Mouse (Mus musculus): Measurements from ENCODE around the gene Ust.

The Ust gene

DNA sequence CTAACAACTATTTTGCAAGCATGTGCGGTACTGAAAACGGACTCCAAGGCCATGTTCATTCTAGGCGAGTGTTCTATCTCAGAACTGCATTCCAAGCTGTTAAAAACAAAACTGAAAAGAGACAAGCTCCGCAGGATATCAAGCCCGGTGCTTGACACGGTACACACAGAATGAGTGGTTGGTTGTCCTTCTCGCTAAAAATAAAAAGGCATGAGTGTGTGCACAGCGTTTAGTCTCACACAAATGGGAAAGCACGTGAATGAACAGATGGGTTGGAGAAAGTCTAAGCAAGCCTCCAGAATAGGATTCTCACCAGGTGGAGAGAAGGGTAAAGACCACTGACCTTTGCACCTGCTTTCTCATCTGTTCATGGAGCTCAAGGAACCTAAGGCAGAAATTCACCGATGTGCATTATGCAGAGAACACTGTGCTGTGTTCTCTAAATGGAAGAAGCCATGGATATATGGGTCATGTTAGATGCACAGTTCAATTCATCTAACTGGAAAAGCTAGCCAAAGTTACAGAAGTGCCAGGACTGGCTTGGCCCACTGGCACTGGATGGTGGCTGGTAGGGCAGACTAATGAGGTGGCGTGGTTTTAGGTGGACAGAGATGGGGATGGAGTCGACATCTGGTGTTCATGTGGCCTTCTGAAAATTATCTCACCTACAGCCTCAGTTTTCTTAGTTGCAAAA, 90.8 kb downstream of the Ust start:
- no peak for DNase-seq

GRCm38 (mm10) chr10:8419496-8420009, 99.1 kb downstream of the Ust start:
- no peak for DNase-seq

DNA sequence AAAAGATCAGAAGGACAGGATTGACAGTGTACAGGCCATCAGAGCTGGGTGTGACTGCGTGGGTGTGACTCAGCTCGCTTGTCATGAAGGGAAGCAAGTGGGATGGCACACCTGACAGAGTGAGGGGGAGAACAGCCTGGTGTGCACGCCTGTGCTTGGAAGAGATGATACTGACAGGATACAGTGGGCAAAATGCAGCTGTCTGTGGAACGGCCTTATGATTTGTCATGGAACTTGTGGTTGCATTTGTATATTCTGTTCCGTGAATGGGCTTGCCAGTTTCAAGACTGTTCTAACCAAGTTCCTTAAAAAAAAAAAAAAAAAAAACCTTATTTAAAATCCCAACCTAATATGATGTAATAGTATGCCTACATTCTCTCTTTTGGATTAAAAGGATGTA, 103.2 kb downstream of the Ust start:
- DNase-seq: no peak

- DNase-seq: no peak
Measured at GRCm38 (mm10) chr10:8415036-8415435, 103.6 kb downstream of the Ust start.

- DNase-seq: no peak
Measured at GRCm38 (mm10) chr10:8405141-8405540, 113.5 kb downstream of the Ust start.

GRCm38 (mm10) chr10:8392226-8392625, 126.4 kb downstream of the Ust start:
- DNase-seq: no peak

DNA sequence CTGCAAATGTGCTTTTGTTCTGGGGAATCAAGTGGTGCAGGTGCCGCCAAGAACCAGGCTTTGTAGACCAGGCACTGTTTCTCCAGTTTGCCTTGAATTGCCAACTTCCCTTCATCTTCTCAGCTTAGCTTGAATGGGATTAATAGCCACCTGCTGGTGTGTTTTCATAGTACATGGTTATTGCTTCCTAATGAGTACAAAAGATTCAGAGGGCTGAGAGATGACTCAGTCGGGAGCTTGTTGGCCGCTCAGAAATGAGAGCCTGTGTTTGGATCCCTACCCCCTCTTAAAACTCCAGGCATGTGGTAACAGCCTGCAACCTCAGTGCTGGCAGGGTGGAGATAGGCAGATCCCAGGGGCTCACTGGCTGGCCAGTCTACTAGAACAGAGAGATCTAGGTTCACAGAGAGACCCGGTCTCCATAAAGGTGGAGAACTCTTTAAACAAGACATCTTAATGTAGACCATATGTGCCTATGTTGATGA, 127.3 kb downstream of the Ust start:
- no peak for DNase-seq

DNA sequence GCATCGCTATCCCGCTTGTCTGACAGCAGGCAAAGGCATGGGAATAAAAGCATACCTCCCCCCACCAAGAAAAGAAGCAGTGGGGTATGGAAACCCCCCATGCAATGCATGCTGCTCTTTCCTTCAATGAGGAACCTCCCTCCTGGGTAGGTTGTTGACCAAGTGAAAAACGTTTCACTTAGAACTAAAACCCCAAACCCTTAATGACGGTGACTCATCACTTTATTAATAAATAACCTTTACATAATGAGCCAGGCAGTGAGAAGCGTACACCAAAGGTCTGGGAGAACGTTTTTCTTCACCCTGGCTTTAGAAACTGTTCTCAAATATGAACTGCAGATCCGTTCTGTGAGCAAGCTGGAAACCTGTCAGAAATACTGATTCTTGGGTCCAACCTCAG, 130.4 kb downstream of the Ust start:
- DNase-seq: no peak

GRCm38 (mm10) chr10:8369894-8370500, 148.6 kb downstream of the Ust start:
- DNase-seq: no peak

- no peak for DNase-seq
Measured at GRCm38 (mm10) chr10:8365816-8366215, 152.8 kb downstream of the Ust start.

- no peak for DNase-seq
Measured at GRCm38 (mm10) chr10:8364182-8364581, 154.4 kb downstream of the Ust start.

DNA sequence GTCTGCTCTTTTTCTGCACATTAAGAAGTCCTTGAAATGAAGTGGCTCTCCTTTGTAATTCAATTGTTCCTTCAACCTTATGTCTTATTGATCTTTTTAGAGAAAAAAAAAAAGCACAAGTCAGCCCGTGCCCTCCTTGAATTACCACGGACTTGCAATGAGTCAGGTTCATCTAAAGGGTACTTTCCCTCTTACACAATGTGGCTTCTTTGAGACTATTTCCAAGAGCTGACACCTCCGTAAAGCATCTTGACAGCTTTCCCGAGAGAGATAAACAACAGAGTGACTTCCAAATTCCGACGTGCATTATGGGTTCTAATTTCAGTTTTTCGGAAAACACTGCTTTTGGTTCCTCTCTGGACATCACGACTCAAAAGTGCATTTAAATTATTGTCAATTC, 155.3 kb downstream of the Ust start:
- no peak for DNase-seq

DNA sequence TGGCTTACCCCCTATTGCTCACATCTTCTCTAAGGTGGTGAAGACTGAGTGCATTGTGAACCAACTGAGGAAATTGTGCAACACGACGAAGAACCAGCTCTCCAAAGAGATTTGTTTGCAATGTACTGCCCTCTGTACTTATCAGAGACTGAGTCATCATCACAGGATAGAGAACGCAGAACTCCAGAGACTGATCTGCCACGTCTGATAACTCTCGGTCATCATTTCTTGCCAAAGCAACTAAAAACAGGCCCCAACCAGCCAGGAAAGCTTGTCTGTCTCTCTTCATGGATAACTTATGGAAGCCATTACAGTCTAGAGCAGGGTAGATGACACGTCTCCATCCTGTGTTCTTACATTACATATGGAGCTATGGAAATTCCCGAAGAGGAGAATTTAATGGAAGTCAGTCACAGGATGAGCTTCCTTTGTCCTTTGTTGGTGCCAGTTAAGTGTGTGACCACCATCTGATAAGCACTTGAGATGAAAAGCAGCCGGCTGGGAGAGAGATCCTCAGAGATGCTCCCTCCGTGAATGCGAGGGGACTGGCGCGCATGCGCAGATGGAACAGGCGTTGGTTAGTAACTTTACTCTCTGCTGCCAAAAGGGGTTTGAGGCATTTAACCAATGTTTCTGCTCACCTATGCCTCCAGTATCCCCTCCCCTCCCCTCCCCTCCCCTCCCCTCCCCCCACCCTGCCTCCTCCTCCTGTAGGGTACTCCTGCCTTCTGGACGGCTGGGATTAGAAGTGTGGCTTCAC, 160.2 kb downstream of the Ust start:
- DNase-seq: no peak

GRCm38 (mm10) chr10:8353534-8353933, 165.1 kb downstream of the Ust start:
- DNase-seq: no peak

DNA sequence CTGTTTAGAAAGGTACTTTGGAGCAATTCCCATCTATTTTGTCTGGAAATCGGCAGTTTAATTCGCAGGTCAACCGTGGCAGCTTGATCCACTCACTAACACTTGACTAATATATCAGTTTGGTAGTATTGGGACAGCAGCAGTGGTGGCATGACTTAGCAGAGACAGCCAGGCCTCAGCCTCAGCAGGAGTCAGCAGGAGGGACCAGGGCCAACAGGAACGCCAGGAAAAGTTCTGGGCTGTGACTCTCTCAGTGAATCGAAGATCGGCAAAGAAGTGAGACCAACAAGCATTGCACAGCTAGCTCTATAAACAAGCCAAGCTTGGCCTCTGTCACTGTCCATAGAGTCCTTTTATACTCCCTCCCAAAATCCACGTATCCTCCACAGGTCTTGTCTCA, 168.0 kb downstream of the Ust start:
- no peak for DNase-seq

- no peak for DNase-seq
Measured at GRCm38 (mm10) chr10:8347497-8347896, 171.1 kb downstream of the Ust start.

DNA sequence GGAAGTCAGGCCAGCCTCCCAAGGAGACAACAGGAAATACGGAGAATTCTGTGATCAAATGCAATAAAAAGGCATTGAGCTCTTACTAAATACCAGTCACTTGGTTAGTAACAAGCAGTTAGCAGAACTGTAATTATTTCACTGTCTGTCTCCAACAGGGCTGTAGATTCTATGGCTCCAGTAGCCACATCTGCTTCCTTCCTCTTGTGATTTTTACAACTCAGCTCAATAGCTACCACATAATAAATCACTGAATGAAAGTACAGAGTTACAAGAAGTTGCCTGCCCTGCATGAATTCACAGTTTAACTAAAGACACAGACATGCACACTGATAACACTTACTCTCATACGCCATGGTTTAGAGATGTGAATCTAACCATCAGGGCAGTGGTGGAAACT, 176.1 kb downstream of the Ust start:
- DNase-seq: no peak

DNA sequence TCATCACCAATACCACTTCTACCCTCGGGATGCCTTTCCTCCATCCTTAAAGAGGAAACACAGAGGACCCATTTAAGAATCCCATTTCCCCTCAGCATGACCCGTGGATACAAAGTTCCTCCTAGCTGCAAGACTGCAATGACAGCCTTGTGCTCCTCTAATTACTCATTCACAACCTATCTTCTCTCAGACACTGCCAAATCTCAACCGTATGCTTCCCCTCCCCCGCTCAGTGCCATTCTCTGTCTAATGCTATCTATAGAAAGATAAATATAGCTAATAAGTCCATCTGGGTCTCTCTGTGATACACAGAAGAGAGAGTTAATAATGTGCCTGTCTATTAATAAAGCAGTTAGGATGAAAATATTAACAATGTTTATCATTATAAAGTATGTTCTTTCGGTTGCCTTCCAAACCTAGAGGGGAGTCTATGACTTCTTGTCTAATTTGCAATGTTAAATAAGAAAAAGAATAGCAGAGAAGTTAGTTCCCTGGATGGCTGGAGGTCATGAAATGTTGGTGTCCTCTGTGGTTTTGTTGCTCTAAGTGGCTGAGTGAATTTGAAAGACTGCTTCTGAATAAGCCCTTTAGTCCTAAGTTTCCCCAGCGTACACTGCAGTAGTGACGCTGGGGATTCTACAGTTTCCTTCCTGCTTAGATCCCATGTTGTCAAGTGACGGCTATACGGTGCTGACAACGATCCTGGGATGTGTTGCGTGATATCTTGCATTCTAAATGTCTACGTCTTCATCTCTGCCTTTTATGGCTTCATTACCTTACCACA, 178.8 kb downstream of the Ust start:
- DNase-seq: no peak

DNA sequence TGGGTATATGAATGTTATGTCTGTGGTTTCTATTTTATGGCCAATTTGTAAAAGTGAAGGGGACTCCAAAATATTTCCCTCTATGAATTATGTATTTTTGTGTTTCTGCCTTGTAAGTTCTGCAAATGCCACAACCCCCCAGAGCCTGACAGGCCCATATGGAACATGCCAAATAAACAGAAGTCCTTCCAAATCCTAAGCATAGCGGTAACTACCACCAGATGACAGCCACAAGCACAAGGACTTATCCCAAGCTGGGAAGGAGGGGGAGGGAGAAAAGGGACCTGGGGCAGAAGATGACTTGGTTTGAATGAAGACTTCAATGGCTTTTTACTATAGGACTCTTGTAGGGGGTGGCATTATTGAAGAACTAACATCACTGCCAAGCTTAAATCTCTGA, 182.0 kb downstream of the Ust start:
- no peak for DNase-seq

GRCm38 (mm10) chr10:8330958-8331357, 187.7 kb downstream of the Ust start:
- no peak for DNase-seq

GRCm38 (mm10) chr10:8330006-8330405, 188.6 kb downstream of the Ust start:
- DNase-seq: no peak

- peak; percentile 40 to 67 for DNase-seq
Measured at GRCm38 (mm10) chr10:8323304-8323765, 195.3 kb downstream of the Ust start.

GRCm38 (mm10) chr10:8320771-8321170, 197.9 kb downstream of the Ust start:
- DNase-seq: no peak
